Mouse (Mus musculus) midbrain, postnatal 0 days (tissue): ENCODE measurements around the gene Rita1. TPM values are rescaled to one million over a fixed set of nuclear protein-coding genes. Genes with fewer than 3 reads are reported as not detected.
A peak's percentile ranks its signal among the peaks of the same experiment; 100 is the strongest.

ENCODE experiments used
- ATAC-seq: fragments of 200-750 bp; cut with Nextera tagmentation; 2 replicates; pipeline ENCODE4 v1.8.0; 2017; ENCODE audit warnings: moderate number of reproducible peaks, mild to moderate bottlenecking, moderate TSS enrichment, moderate library complexity; ENCODE audit not compliant: low FRiP score
- DNase-seq: peaks from one replicate; pipeline ENCODE4 v3.0.0-alpha.2; 2015; ENCODE audit warnings: low spot score
- H3K27ac ChIP-seq: fragments of 300-500 bp; sonication (generic); 2 replicates; pipeline ENCODE4 v1.5.1; 2014; ENCODE audit warnings: low read depth, mild to moderate bottlenecking, low read length, mixed read lengths
- H3K27me3 ChIP-seq: fragments of 300-500 bp; sonication (generic); 2 replicates; pipeline ENCODE4 v1.6.1; 2014; ENCODE audit warnings: low read length, control low read depth, mixed read lengths; ENCODE audit not compliant: insufficient read depth
- H3K36me3 ChIP-seq: fragments of 300-500 bp; sonication (generic); 2 replicates; pipeline ENCODE4 v1.6.1; 2014; ENCODE audit warnings: low read length, control low read depth, mixed read lengths; ENCODE audit not compliant: insufficient read depth
- H3K4me1 ChIP-seq: fragments of 300-500 bp; sonication (generic); 2 replicates; pipeline ENCODE4 v1.6.1; 2014; ENCODE audit warnings: mild to moderate bottlenecking, control low read depth, antibody characterized with exemption, low read length, mixed read lengths; ENCODE audit not compliant: insufficient read depth
- H3K4me2 ChIP-seq: fragments of 300-500 bp; sonication (generic); 2 replicates; pipeline ENCODE4 v1.6.1; 2014; ENCODE audit warnings: low read depth, mild to moderate bottlenecking, low read length, mixed read lengths; ENCODE audit not compliant: poor library complexity, severe bottlenecking
- H3K4me3 ChIP-seq: fragments of 300-500 bp; sonication (generic); 2 replicates; pipeline ENCODE4 v1.5.1; 2014; ENCODE audit warnings: low read depth, mild to moderate bottlenecking, low read length, moderate library complexity
- H3K9ac ChIP-seq: fragments of 300-500 bp; sonication (generic); replicated peaks from 2 replicates; pipeline ENCODE4 v1.6.1; 2014; ENCODE audit warnings: mild to moderate bottlenecking, low read length, moderate library complexity, mixed read lengths; ENCODE audit not compliant: poor library complexity, severe bottlenecking
- H3K9me3 ChIP-seq: fragments of 300-500 bp; sonication (generic); 2 replicates; pipeline ENCODE4 v1.6.1; 2016; ENCODE audit warnings: low read length, control low read depth
- CTCF ChIP-seq: IDR thresholded peaks from 2 replicates; pipeline ENCODE4 v1.5.1; 2016; ENCODE audit warnings: antibody characterized with exemption, mild to moderate bottlenecking
- WGBS: fragments of 180-500 bp; shearing (Covaris S2); extraction: QIAGEN DNeasy Blood & Tissue Kit; methylation state at CpG from one replicate; pipeline ENCODE4 v1.1.7; 2014; 5-methylcytosine and 5-hydroxymethylcytosine counted together
- polyA plus RNA-seq: library from polyadenylated mRNA; unstranded; fragments of >200 nt; fragmentation: Nextera tagmentation; extraction: Ambion mirVana; gene quantifications from 2 replicates; pipeline ENCODE4 v1.2.1, GENCODE M21; 2015
- total RNA-seq: library from RNA; depleted of rRNA; stranded (reverse); fragments of >200 nt; gene quantifications from 2 replicates; pipeline ENCODE4 v1.2.3, GENCODE M21; 2014

Rita1 gene
- total and polyA plus RNA-seq, 2 experiments from 2014 or later, result 31.4 to 43.6 TPM

DNA sequence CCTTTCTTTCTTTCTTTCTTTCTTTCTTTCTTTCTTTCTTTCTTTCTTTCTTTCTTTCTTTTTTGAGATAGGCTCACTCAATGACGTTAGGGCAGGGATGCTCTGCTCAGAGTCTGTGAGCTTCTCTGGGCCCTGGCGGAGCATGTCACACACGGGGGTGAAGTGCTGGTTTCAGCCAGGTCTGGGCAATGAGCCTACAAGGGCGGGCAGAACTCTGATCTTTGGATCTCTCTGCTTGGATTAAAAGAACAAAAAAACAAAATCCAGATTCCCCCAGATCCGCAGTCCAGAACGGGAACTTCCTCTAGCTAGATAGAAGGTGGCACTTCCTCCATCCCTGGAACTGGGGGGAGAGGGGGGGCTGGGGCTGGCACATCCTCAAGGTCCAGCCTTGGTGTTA, 33.5 kb upstream of the Rita1 start:
- no peak for ATAC-seq
- WGBS, result 50% methylated on average over 6 of the region's 6 CpGs
- no peak overlapping the region for H3K4me3 ChIP-seq

GRCm38 (mm10) chr5:120644227-120644626, 31.8 kb upstream of the Rita1 start:
- H3K27me3 ChIP-seq, result peaks cover 5% of the 10 kb centered on the region; the same call in 1 of the 2 replicates
- H3K4me3 ChIP-seq, result no peak overlapping the region
- ATAC-seq, result no peak
- no peak overlapping the region for H3K4me2 ChIP-seq
- H3K9ac ChIP-seq, result no peak overlapping the region
- no peaks in the 10 kb centered on the region for H3K9me3 ChIP-seq
- peaks cover 6% of the 10 kb centered on the region; the same call in 1 of the 2 replicates for H3K4me1 ChIP-seq
- no peak for DNase-seq
- TF ChIP-seq CTCF, result no peak
- WGBS, result 88% methylated on average over 3 of the region's 3 CpGs
- H3K27ac ChIP-seq, result no peak overlapping the region
- H3K36me3 ChIP-seq, result no peaks in the 10 kb centered on the region

More for the DNA sequence above, 33.5 kb upstream of the Rita1 start:
- Histone ChIP-seq H3K9me3 (no peaks in the 10 kb centered on the region), H3K27ac (no peak overlapping the region), H3K36me3 (no peaks in the 10 kb centered on the region), H3K4me1 (peaks cover 6% of the 10 kb centered on the region; the same call in 1 of the 2 replicates), H3K9ac (no peak overlapping the region), H3K4me2 (no peak overlapping the region), H3K27me3 (peaks cover 14% of the 10 kb centered on the region; the same call in 1 of the 2 replicates)
- no peak for TF ChIP-seq CTCF
- peak; percentile 56 for DNase-seq

- Histone ChIP-seq H3K4me2 (no peak overlapping the region), H3K27ac (no peak overlapping the region), H3K9ac (no peak overlapping the region), H3K4me1 (no peaks in the 10 kb centered on the region), H3K27me3 (no peaks in the 10 kb centered on the region; the same call in 1 of the 2 replicates), H3K4me3 (no peak overlapping the region), H3K9me3 (no peaks in the 10 kb centered on the region), H3K36me3 (no peaks in the 10 kb centered on the region)
- ATAC-seq, result no peak
- peak; percentile 41 for DNase-seq
- WGBS, result 63% methylated on average over 14 of the region's 14 CpGs
- TF ChIP-seq CTCF, result no peak
These were observed 31.1 kb upstream of the Rita1 start for GRCm38 (mm10) chr5:120643365-120644085.

- no peak for TF ChIP-seq CTCF
- Histone ChIP-seq H3K4me2 (no peak overlapping the region), H3K9me3 (no peaks in the 10 kb centered on the region), H3K9ac (no peak overlapping the region), H3K4me1 (no peaks in the 10 kb centered on the region), H3K36me3 (no peaks in the 10 kb centered on the region), H3K27ac (no peak overlapping the region), H3K4me3 (no peak overlapping the region), H3K27me3 (no peaks in the 10 kb centered on the region)
- WGBS, result 88% methylated on average over 7 of the region's 7 CpGs
- DNase-seq (no peak), ATAC-seq (no peak)
These were observed 27.7 kb upstream of the Rita1 start for GRCm38 (mm10) chr5:120640094-120640493.

GRCm38 (mm10) chr5:120635633-120636032, 23.2 kb upstream of the Rita1 start:
- 86% methylated on average over 5 of the region's 5 CpGs for WGBS
- no peak overlapping the region for H3K4me2 ChIP-seq
- TF ChIP-seq CTCF, result no peak
- H3K27ac ChIP-seq, result no peak overlapping the region
- ATAC-seq (no peak), DNase-seq (no peak)
- H3K27me3 ChIP-seq, result no peaks in the 10 kb centered on the region
- no peaks in the 10 kb centered on the region for H3K4me1 ChIP-seq
- no peaks in the 10 kb centered on the region for H3K36me3 ChIP-seq
- no peak overlapping the region for H3K9ac ChIP-seq
- no peak overlapping the region for H3K4me3 ChIP-seq
- H3K9me3 ChIP-seq, result no peaks in the 10 kb centered on the region

DNA sequence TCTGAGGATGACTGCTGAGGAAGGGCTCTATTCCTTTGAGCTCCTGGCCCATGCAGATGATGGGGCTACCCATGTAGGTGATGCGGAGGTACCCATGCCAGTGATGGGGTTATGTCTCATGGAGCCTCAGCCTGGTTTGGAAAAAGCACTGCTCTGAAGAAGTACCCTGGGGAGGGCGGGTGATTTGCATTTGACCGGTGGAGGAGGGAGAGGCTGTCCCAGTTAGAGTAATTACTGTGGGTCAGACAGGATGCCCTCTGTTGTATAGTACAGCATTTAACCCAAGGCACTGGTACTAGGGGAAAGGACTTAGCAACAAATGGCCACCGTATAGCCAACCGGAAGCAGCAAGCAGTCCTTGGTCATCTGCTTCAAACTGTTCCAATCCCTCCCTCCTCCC, 22.5 kb upstream of the Rita1 start:
- H3K4me2 ChIP-seq, result no peak overlapping the region
- H3K9ac ChIP-seq, result no peak overlapping the region
- DNase-seq (no peak), ATAC-seq (no peak)
- no peak overlapping the region for H3K4me3 ChIP-seq
- no peaks in the 10 kb centered on the region for H3K27me3 ChIP-seq
- H3K4me1 ChIP-seq, result no peaks in the 10 kb centered on the region
- H3K36me3 ChIP-seq, result no peaks in the 10 kb centered on the region
- WGBS, result 54% methylated on average over 5 of the region's 5 CpGs
- no peak for TF ChIP-seq CTCF
- no peak overlapping the region for H3K27ac ChIP-seq
- H3K9me3 ChIP-seq, result no peaks in the 10 kb centered on the region
